Mouse (Mus musculus) lung, postnatal 14 days (tissue): ENCODE measurements around the gene Ric1.
"Not testable (repeated sequence)": the region's sequence is repeated elsewhere in the genome, so short reads cannot be mapped to it uniquely, and the experiment has no call there.

Experiments
- DNase-seq: peaks from one replicate; pipeline ENCODE4 v3.0.0; 2021

The Ric1 gene

DNA sequence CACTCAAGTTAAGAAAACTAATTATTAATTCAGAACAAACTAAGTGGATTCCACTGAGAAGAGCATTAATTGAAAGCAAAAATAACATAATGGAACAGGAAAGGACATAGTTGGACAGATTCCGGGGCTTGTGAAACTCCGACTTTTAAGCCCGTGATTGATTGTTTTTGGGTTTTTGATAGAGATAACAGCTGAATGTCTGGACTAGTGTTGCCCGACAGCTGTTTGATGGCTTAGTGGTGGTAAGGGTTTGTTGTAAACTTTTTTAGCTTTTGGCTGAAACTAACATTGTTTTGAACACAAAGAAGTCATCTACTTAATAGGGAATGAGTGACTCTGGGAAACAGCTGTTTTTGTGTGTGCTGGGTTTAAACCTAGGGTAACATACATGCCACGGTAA is 11.9 kb downstream of the Ric1 start:
- DNase-seq = no peak

DNA sequence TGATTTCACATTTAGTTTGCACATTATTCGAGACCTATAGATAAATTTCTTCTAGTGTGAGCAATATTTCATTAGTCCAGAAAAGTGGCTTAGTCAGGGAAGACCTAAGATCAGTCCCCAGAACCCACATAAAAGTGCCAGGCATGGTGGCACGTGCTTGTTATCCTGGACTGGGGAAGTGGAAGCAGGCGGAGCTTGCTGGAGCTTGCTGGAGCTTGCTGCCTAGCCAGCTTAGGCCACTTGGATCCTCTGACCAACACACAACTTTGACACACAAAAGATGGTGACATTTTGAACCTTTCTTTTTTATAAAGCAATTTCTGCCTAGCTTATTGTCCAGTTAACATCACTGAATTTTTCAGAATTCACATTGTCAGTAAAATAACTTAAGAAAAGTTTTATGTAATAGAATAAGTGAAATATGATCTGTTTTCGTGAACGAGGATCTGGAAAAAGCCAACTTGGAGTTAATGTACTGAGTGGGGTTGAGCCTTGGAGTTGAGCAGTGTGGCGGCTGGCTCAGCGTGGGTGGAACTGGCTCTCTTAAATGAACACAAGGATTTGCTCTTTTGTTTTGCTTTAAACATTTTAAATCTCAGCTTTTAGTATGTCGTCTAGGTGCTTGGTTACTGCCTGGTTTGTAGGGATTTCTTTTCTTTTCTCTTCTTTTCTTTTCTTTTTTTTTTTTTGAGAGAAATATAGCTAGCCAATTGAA is 20.3 kb downstream of the Ric1 start:
- no peak for DNase-seq

DNA sequence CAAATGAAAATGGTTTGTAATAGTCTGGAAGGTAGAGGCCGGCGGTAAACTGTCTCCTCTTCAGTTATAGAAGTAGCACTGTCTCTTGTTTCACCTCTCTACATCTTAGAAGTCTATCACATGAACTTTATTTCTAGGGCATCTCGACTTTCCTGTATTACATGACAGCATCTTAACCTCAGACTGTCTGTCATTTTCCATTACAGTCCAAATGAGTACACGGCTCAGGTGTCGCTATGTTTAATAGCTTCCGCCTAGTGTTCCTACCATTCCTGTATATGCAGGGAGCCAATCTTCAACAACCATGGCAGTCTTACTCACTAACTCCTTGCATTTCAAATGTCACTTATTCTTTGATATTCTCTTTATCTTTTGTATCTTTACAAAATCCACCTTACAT is 21.9 kb downstream of the Ric1 start:
- DNase-seq = no peak

DNA sequence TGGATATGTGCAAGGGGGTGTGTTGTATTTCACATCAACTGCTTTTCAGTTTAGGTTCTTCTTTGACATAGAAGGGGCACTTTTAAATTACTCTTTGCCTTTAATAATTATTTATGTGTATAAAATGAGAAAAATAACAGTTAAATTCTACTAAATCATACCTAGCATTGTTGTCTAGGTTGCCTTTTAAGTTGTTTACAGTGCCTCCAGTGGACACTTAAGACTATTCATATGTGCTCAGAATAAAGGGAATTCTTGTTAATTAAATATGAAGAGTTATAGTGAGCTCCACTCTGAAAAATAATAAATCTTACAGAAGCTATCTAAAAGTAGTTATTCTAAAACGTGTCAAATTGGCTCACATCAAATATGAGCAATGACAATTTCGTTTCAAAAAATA is 28.5 kb downstream of the Ric1 start:
- no peak for DNase-seq

DNA sequence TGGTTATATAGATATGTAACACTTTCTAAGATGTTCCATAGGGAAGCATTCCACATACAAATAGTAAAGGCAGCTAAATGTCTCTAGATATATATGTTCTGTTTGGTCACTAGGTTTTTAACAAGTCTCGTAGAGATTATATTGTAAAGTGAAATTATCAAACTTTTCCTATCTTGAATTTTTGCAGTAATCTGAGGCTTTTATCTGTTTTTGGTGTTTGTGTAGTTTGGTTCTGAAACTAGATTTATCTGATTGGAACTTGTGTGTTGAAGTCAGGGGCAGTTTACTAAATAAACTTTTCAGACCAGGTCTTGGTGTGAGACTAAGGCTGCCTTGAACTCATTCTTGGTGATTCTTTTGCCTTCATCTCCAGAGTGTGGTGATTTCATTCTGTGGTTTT is 29.0 kb downstream of the Ric1 start:
- no peak for DNase-seq

DNA sequence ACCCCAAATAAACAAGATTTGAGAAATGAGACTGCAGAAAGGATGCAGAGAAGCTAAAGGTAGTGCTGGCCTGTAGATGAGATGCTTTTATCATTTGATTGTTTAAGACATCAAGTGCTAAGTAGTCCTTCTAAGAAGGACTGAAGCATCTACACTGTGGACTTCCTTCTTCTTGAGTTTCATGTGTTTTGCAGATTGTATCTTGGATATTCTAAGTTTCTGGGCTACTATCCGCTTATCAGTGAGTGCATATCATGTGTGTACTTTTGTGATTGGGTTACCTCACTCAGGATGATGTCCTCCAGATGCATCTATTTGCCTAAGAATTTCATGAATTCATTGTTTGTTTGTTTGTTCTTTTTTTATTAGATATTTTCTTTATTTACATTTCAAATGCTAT is 29.9 kb downstream of the Ric1 start:
- DNase-seq = not testable (repeated sequence)

DNA sequence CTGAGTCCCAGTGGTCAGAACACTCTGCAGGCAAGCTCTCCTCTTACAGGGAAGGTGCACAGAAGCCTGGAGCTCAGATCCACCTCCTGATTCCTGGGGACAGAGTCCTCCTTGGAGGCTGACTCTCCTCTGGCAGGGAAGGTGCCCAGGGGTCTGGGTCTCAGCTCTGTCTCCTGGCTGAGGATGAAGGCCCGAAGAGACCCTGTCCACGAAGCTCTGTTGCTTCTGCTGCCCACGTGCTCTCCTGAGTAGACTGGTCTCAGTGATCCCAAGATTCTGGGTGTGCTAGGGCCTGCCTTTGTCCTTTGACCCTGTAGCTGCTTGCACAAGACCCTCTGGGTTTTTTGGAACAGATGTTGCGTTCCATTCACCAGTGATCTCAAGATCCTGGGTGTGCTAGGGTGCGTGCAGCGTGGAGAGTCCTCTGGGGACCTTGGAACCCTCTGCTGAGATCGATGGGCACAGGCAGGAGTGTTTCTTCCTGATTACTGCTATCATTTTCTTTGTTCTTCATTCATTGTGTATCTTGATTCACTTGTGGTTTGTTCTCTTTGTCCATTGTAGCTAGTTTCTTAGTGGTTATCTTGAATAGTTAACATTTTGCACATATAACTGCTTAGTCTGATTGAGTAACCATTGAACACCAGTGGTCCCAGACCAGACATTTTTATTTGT is 35.2 kb downstream of the Ric1 start:
- not testable (repeated sequence) for DNase-seq

DNA sequence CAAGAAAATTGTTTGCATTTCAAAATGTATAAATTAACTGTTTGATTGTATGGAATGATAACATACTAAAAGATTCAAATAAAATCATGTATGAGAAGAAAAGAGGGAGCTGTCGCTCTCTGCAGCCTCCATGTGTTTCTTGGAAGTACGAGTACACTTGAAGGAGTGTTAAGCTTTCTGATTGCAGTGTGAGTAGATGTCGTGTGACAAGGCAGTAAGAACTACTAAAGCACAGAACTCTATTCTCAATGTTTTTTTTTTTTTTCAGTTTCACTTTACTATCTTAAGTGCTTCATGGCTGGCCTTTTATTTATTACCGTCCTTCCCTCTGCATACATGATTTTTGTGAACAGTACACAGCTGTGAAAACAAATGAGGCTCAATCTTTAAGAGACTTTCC is 40.1 kb downstream of the Ric1 start:
- no peak for DNase-seq

DNA sequence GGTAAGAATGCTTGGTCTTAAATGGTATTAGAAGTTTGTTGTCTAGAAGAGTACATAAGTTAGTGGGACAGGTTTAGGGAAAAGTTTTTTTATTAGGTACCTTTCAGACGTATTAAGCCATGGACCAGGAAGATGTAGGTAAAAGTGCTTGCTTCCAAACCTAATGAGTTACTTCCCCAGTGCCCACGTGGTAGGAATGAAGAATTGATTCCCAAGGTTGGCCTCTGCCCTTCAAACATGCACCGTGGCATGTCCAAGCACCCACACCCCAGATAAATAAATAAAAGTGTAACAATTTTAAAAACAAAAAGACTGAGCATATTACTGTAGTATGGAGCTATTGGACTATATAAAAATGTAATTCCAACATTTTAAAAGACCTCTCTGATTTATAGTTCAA is 40.5 kb downstream of the Ric1 start:
- no peak for DNase-seq

DNA sequence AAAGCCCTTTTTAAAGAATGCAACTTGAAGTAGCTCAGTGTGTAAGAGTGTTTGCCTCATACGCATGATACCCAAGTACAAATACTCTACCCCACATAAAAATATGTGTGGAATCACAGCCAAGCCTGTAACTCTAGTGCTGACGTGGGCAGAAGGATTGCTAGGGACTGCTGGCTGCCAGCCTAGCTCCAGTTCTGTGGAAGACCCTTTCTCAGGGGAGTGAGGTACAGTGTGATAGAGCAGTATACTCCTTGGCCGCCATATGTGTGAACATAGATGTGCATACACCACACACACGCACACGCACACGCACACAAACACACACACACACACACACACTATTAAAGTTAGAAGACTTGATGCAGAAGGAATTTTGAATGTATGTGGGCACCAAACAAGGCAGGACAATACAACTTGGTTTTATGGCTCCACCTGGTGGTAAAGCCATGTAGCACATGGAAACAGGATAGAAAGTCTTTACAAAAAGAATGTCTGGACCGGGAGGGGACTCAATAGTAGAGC is 41.2 kb downstream of the Ric1 start:
- peak; percentile 76 for DNase-seq

DNA sequence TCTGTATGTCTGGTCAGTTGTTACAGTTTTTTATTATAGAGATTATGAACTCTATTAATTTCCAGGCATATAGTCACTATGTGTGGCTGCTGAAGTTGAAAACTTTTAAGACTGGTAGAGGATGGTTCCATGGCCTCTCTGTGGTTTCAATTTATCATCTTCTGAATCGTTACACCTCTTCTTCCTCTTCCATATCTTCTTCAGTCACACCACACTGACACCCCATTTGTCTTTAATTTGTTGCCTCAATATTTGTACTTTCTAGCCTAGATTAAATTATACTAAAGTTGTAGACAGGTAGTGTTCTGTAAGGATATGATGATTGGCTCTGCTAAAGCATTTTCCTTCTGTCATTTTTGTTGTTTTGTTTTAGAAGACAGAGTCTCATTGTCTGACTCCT is 44.4 kb downstream of the Ric1 start:
- no peak for DNase-seq

DNA sequence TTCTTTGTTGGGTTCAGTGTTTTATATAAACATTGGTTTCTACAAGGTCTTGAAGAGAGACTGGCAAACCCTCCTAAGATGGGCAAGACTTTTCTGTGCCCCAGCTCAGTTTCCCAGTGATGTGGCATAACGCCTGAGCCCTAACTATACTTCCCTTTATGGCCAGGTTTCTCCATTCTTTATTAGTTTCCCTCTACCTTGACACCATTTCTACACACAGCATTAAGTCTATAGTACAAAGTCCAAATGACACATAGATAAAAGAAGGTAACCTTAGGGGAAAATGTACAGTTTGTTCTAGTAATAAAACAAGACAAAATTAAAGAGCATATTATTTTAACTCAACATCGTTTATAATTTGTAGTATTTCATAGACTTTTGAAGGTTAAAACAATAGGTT is 60.4 kb downstream of the Ric1 start:
- no peak for DNase-seq

DNA sequence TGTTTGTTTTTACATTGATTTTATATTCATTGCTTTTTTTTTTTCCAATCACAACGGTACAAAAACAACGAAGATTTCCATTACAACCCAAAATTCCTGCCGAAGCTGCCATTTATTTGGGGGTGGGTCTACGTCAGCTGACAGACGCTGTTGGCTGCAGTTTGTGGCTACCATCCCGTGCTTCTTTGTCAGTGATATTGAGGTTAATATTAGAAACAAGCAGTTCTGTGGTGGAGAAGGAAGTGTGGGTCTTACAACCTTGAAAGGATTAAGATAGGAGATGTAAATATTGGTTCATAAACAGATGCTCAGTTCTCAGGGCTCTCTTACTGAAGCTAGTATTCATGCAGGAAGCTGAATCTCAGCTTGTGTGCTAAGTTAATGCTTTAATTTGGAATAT is 61.7 kb downstream of the Ric1 start:
- DNase-seq = no peak

DNA sequence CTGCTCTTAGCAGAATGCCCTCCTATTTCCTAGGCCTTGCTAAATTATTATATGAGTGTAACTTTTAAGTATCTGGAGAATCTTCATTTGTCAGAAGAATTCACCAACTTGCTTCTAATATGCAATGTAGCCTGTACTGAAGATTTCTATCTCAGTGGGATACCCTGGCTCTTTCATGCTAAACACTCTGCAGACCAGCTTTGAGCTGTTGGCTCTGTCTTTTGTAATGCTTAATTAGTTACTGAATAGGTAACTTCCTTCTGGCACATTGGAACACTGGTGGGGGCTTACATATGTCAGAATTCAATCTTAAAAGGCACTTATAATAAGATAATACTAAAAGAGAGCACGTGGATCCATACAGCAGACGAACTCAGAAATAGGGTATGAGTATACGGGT is 71.7 kb downstream of the Ric1 start:
- DNase-seq = not testable (repeated sequence)

DNA sequence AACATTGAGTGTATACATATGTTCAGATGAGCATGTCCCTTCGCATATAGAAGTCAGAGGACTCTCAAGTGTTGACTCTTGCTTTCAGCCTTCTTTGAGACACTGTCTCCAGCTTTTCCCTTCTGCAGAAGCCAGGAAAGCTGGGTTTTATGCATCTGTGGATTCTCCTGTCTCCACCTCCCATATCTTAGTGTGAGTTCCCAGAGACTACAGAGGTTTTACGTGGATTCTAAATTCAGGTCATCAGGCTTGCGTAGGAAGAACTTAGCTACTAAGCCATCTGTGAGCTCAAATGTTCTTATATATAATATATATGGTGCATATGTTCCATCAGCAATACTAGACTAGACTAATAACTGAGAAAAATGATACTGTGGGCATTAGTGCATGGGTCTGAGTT is 74.2 kb downstream of the Ric1 start:
- DNase-seq = no peak

DNA sequence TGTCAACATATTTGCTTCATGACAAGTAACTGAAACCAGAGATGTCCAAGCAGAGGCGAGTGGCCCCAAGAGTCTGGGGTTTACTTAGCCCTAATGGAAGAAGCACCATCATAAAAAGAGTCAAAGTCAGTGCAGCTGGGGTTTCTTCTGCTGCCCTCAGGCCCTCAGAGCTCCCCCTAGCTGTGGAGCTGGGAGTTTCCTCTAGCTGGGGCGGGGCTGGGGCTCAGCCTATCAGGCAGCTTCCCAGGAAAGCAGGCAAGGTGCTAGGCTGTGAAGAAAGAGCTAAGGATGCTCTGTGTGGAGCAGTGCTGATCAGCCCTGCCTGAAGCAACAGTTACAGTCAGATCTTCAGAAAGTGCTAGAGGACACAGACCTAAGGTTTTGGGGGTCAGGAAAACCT is 74.9 kb downstream of the Ric1 start:
- DNase-seq = no peak

DNA sequence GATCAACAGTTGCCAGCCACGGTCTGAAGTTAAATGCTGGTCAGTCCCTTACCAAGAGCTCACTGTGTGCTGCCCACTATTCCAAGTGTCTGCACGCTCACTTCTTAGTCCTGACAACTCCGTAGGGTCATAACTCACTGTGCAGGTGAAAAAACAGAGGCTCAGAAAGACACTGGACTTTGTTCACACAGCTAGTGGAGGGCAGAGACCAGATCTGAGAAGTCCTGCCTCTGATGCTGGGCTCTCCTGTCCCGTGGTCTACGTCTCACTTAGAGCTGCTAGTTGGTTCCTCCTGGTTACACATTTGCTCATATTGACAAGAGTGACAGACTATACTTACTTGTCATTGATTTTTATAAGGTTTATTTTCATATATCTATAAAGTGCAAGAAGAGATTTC is 76.9 kb downstream of the Ric1 start:
- no peak for DNase-seq

DNA sequence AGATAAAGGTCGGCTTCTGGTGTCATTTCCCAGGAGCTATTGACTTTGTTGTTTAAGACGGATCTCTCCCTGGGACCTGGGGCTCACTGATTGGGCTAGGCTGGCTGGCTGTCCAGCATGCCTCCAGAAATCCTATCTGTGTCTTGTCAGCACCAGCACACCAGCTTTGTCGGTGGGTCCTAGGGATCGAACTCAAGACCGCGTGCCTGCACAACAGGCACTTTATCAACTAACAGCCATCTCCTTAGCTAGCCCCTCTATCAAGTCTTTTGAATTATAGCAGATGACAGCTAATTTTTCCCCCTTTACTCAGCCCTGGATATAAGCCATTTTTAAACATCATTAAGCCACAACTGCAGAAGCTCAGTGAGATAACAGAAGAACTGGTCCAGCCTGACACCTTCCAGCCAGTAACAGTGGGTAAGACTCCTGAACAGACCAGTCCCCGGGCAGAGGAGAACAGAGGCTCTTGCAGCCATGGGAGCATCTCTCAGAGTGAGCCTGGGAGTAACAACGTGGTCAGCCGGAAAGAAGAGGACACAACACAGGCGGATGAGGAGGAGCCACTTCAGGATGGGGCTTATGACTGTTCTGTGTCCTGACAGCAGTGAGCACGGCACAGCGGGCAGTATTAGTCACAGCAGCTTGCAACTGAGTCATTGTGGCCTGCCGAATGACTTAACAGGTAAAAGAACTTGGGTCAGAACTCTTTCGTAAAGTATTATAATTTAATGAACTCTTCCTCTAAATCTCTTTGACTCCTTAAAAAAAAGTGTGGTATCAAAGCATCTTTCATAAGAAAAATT is 81.7 kb downstream of the Ric1 start:
- no peak for DNase-seq

DNA sequence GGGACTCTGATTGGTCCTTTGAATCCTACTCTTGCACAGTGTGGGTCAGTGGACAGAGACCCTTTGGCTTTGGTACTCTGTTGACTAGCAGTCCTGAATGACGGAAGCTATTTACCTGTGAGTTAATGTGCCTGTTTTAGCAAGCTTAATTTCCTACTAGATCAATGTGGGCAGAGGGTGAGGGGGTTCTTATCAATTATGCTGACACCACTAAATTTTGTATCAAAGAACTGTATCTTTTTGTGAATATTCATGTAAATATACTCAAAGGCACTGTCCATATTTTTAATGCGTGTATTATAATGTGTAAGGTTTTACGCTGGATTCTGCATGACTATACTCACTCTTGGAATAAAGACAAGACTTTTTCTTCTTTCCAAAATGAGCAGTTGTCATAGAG is 82.6 kb downstream of the Ric1 start:
- DNase-seq = no peak

DNA sequence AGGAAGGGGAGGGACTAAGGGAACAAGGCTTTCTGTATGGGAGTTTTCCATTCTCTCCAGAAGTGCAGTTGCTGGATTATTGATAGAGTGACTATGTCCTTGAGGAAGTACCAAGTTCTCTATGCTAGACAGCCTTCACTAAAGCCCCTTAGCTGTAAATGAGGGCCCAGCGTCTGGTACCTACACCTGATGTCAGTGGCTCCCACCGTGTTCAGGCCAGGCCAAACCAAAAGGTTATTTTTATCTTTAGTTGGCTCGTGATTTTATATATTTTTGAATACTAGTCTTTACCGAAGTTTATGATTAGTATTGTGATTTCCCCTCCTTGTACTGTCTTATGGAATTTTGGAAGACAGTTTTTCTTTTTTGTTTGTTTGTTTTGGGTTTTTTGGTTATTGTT is 85.4 kb downstream of the Ric1 start:
- DNase-seq = no peak

DNA sequence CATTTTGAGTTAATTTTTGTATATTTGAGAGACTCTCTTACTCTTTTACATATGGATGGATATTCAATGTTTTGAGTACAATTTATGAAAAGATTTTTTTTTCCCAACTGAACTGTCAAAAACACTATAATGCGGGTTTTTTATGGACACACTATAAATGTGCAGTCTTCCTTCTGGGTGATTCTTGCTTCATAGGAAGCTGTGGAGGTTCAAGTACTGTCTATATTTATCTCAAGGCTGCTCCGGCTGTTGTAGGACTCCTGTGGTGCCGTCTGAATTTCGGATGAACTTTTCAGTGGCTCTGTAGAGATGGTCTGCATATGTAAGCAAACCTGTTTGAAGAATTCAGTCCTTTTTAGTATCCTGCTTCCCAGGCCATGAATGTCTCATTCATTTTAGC is 86.1 kb downstream of the Ric1 start:
- no peak for DNase-seq

DNA sequence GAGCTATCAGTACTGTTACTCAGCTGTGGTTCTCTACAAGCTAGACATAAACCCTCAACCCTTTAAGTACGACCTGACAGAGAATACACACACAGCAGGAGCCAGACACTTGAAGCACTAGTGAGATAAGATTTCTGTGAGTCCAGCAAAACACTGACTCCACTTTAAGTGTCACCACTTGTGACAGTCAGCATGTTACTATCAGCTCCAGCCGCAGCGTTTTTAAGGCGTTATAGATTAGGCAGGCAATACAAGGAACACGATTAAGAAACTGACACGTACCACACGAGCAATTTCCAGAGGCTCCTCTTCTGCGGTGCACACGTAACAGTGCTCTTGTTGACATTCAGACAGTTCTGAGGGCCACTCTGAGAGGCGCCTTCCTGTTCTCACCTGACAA is 88.8 kb downstream of the Ric1 start:
- peak; percentile 4 for DNase-seq

DNA sequence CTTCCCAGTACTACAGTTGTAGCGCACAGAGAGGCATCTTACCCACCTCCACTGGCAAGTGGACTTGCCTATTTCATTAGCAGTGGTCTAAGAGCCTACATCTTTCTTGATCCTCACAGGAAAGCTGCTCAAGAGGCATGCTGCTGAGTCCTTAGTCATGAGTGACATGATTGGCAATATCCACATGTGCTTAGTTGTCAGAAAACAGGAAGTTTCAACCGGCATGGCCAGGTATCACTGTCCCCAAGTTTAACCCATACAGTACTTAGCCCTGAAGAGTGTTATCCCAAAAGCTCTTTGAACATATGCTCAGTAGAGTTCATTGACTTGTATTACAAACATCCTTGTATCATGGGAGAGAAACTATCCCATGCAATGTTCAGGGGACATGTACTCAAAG is 90.0 kb downstream of the Ric1 start:
- DNase-seq = no peak

DNA sequence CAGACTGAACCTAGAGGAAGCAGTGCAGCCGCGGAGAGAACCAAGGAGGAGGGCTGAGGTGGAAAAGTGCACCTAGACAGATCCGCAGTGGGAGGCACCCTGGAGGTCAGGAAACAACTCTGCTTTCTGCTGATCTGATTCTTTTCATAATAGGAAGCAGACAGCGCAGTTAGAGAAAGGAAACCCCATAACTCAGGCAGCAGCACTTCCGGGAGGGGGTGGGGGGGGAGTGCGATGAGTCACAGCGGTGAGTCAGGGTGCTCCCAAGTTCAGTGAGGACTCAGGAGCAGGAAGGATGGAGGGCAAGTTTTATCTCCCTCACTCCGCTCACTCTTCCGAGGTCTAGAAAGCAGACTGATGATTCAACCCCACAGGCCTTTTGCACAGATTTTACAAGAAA is 119.0 kb downstream of the Ric1 start:
- no peak for DNase-seq
